Mouse (Mus musculus) liver, adult 2 months (tissue): ENCODE data around the gene Hsd17b6. TPM values are rescaled to one million over a fixed set of nuclear protein-coding genes. Genes with fewer than 3 reads are reported as not detected.
A peak's percentile ranks its signal among the peaks of the same experiment; 100 is the strongest.

Experiments
- DNase-seq: peaks from one replicate; pipeline ENCODE4 v3.0.0-alpha.2; 2011; ENCODE audit warnings: low read depth, low spot score; ENCODE audit errors: extremely low read depth
- H3K27ac ChIP-seq: fragments of 200-500 bp; replicated peaks from 2 replicates; pipeline ENCODE4 v1.5.1; 2012; ENCODE audit warnings: low read depth, mild to moderate bottlenecking, control low read depth, inconsistent platforms, low read length; ENCODE audit not compliant: insufficient read depth
- H3K27me3 ChIP-seq: fragments of 200-500 bp; 2 replicates; pipeline ENCODE4 v1.6.1; 2012; ENCODE audit warnings: mild to moderate bottlenecking, moderate library complexity, low read length, inconsistent platforms; ENCODE audit not compliant: control insufficient read depth, insufficient read depth
- H3K36me3 ChIP-seq: fragments of 200-500 bp; 2 replicates; pipeline ENCODE4 v1.6.1; 2012; ENCODE audit warnings: low read length, inconsistent platforms; ENCODE audit not compliant: control insufficient read depth, insufficient read depth
- H3K4me1 ChIP-seq: fragments of 200-500 bp; 2 replicates; pipeline ENCODE4 v1.6.1; 2011; ENCODE audit warnings: low read length; ENCODE audit not compliant: control insufficient read depth, insufficient read depth
- H3K4me3 ChIP-seq: fragments of 200-500 bp; 2 replicates; pipeline ENCODE4 v1.5.1; 2011; ENCODE audit warnings: low read depth, mild to moderate bottlenecking, control low read depth, low read length, moderate library complexity; ENCODE audit not compliant: insufficient read depth
- H3K79me2 ChIP-seq: fragments of 200-500 bp; 2 replicates; pipeline ENCODE4 v1.6.1; 2012; ENCODE audit warnings: inconsistent platforms, mild to moderate bottlenecking, low read length, moderate library complexity; ENCODE audit not compliant: control insufficient read depth, insufficient read depth
- H3K9ac ChIP-seq: fragments of 200-500 bp; 2 replicates; pipeline ENCODE4 v1.6.1; 2012; ENCODE audit warnings: low read depth, mild to moderate bottlenecking, control low read depth, inconsistent platforms, low read length
- CTCF ChIP-seq: fragments of 200-500 bp; IDR thresholded peaks from 2 replicates; pipeline ENCODE4 v1.5.1; 2011; ENCODE audit warnings: low read depth, low read length, control low read depth
- POLR2A ChIP-seq: fragments of 200-500 bp; IDR thresholded peaks from 2 replicates; pipeline ENCODE4 v1.6.1; 2011; ENCODE audit warnings: low read length, control low read depth; ENCODE audit not compliant: insufficient read depth; ENCODE audit errors: extremely low read depth
- WGBS: fragments of 180-500 bp; shearing (Covaris S2); methylation state at CpG from one replicate; pipeline ENCODE4 v1.1.7; 2018; 5-methylcytosine and 5-hydroxymethylcytosine counted together
- polyA plus RNA-seq: library from polyadenylated mRNA; depleted of rRNA; stranded (reverse); fragments of >200 nt; gene quantifications from 2 replicates; pipeline ENCODE4 v1.2.3, GENCODE M21; 2012; rRNA removed
- total RNA-seq: library from RNA; depleted of rRNA; stranded (reverse); fragments of >200 nt; gene quantifications from 2 replicates; pipeline ENCODE4 v1.2.3, GENCODE M21; 2014; rRNA removed

The Hsd17b6 gene
- total and polyA plus RNA-seq, 2 experiments, result 364 to 468 TPM

DNA sequence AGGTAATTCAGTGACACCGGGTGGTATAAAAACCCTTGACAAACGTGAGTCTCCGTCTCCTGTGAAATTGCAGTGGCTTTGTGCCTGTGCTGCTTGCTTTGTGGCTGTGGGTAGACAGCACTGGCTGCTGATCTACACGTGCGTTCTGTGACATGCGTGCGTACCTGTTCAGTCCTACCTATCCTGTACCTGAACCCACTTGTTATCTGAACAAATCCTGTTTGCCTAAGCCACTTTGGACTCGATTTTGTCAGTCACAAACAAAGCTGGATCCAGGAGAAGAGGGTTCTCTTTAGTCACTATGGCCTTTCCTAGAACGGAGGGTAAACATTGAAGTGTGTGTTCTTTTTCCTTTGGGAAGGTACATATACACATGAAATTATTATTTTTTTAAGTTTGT, 56.0 kb downstream of the Hsd17b6 start:
- Histone ChIP-seq H3K79me2 (no peaks in the 10 kb centered on the region), H3K27ac (peak overlapping the region; percentile 51), H3K9ac (peak overlapping the region; percentile 0; the same call in 1 of the 2 replicates), H3K4me1 (peaks cover 31% of the 10 kb centered on the region), H3K36me3 (no peaks in the 10 kb centered on the region), H3K27me3 (no peaks in the 10 kb centered on the region), H3K4me3 (no peak overlapping the region)
- TF ChIP-seq POLR2A, result no peak
- TF ChIP-seq CTCF, result no peak
- peak; percentile 97 for DNase-seq
- WGBS, result 21% methylated on average over 9 of the region's 9 CpGs

- DNase-seq, result peak; percentile 96
These were observed 57.7 kb downstream of the Hsd17b6 start for GRCm38 (mm10) chr10:127949596-127950130.

DNA sequence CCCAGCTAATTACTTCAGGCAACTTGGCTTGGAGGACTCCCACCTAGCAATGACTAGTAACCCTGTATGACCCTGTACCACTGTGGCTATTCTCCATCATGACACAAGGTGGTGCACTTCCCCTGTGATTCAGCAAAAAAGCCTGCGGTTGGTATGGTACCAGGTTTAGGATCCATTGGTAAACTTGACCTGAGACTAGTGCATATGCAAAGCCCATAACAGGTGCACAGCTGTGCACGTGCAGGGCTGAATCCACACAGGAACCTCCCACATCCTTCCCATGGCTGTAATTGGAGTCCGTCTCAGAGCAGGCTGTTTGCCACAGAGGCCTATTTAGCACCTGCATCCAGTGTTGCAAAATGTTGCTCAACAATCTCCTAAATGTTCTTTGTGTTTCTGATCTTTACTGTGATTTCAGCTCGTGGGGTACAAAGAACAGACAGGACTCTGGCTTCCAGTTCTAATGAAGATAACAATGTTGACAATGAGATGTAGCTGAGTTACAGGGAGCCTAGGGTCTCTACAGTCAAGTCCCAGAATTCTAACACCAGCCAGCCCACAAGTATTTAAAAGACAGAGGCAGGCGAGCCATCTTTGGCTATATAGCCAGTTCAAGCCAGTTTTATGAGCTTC, 61.9 kb downstream of the Hsd17b6 start:
- WGBS, result 23% methylated on average over 5 of the region's 5 CpGs
- H3K4me3 ChIP-seq, result no peak overlapping the region
- H3K27ac ChIP-seq, result peak overlapping the region; percentile 64

More at GRCm38 (mm10) chr10:127949596-127950130, 57.7 kb downstream of the Hsd17b6 start:
- Histone ChIP-seq H3K79me2 (no peaks in the 10 kb centered on the region), H3K4me3 (no peak overlapping the region), H3K27me3 (no peaks in the 10 kb centered on the region), H3K36me3 (no peaks in the 10 kb centered on the region), H3K4me1 (peaks cover 25% of the 10 kb centered on the region), H3K27ac (peak overlapping the region; percentile 77), H3K9ac (peak overlapping the region; percentile 62; the same call in 1 of the 2 replicates)
- no peak for TF ChIP-seq CTCF
- no peak for TF ChIP-seq POLR2A
- 30% methylated on average over 4 of the region's 4 CpGs for WGBS

More for the DNA sequence above, 61.9 kb downstream of the Hsd17b6 start:
- Histone ChIP-seq H3K27me3 (no peaks in the 10 kb centered on the region), H3K4me1 (peaks cover 12% of the 10 kb centered on the region), H3K9ac (no peak overlapping the region), H3K79me2 (no peaks in the 10 kb centered on the region), H3K36me3 (no peaks in the 10 kb centered on the region)
- TF ChIP-seq CTCF (peak; percentile 58), POLR2A (no peak)
- peak; percentile 99 for DNase-seq

Other genes starting within 250 kb of the Hsd17b6 start
- 0.18 and 0.27 TPM in 2 replicates for gene Rdh1, start 247.9 kb downstream of the Hsd17b6 start, total RNA-seq
- 0.20 TPM in 2 replicates for gene Rdh1, start 247.9 kb downstream of the Hsd17b6 start, polyA plus RNA-seq
- not detected in 2 replicates for gene Rdh16f1, start 247.8 kb downstream of the Hsd17b6 start, total RNA-seq
- gene Rdh16f1, start 247.8 kb downstream of the Hsd17b6 start, polyA plus RNA-seq, result not detected in 2 replicates
- gene Rdh9, start 231.2 kb downstream of the Hsd17b6 start, total RNA-seq, result 75.6 and 121 TPM in 2 replicates
- 54.4 and 60.2 TPM in 2 replicates for gene Rdh9, start 231.2 kb downstream of the Hsd17b6 start, polyA plus RNA-seq
- 74.0 and 111 TPM in 2 replicates for gene Rdh16, start 206.5 kb downstream of the Hsd17b6 start, total RNA-seq
- 43.8 and 55.8 TPM in 2 replicates for gene Rdh16, start 206.5 kb downstream of the Hsd17b6 start, polyA plus RNA-seq
- gene Rdh19, start 157.7 kb downstream of the Hsd17b6 start, total RNA-seq, result not detected in 2 replicates
- gene Rdh19, start 157.7 kb downstream of the Hsd17b6 start, polyA plus RNA-seq, result 0.05 TPM in 1 of 2 replicates, not detected in the other
- 282 and 329 TPM in 2 replicates for gene Rdh16f2, start 141.1 kb downstream of the Hsd17b6 start, total RNA-seq
- 281 and 297 TPM in 2 replicates for gene Rdh16f2, start 141.1 kb downstream of the Hsd17b6 start, polyA plus RNA-seq
- gene Rdh7, start 118.8 kb downstream of the Hsd17b6 start, total RNA-seq, result 1,124 and 1,219 TPM in 2 replicates
- gene Rdh7, start 118.8 kb downstream of the Hsd17b6 start, polyA plus RNA-seq, result 1,436 and 1,472 TPM in 2 replicates
- 25.6 and 26.9 TPM in 2 replicates for gene Sdr9c7, start 109.1 kb downstream of the Hsd17b6 start, total RNA-seq
- gene Sdr9c7, start 109.1 kb downstream of the Hsd17b6 start, polyA plus RNA-seq, result 20.4 and 36.7 TPM in 2 replicates
- 3.5 and 5.5 TPM in 2 replicates for gene Prim1, start 7.6 kb upstream of the Hsd17b6 start, total RNA-seq
- 1.3 and 1.5 TPM in 2 replicates for gene Prim1, start 7.6 kb upstream of the Hsd17b6 start, polyA plus RNA-seq
- gene Naca, start 28.0 kb upstream of the Hsd17b6 start, total RNA-seq, result 353 and 448 TPM in 2 replicates
- 170 and 182 TPM in 2 replicates for gene Naca, start 28.0 kb upstream of the Hsd17b6 start, polyA plus RNA-seq
- 90.4 and 97.3 TPM in 2 replicates for gene Ptges3, start 51.3 kb upstream of the Hsd17b6 start, total RNA-seq
- gene Ptges3, start 51.3 kb upstream of the Hsd17b6 start, polyA plus RNA-seq, result 24.8 and 30.9 TPM in 2 replicates
- gene Atp5b, start 75.7 kb upstream of the Hsd17b6 start, total RNA-seq, result 1,653 and 1,721 TPM in 2 replicates
- gene Atp5b, start 75.7 kb upstream of the Hsd17b6 start, polyA plus RNA-seq, result 2,471 and 2,841 TPM in 2 replicates
- gene Baz2a, start 84.0 kb upstream of the Hsd17b6 start, total RNA-seq, result 6.6 and 9.1 TPM in 2 replicates
- gene Baz2a, start 84.0 kb upstream of the Hsd17b6 start, polyA plus RNA-seq, result 9.7 and 12.3 TPM in 2 replicates
- gene Rbms2, start 172.7 kb upstream of the Hsd17b6 start, total RNA-seq, result 8.0 and 9.6 TPM in 2 replicates
- gene Rbms2, start 172.7 kb upstream of the Hsd17b6 start, polyA plus RNA-seq, result 21.2 and 23.2 TPM in 2 replicates
- gene Gls2, start 186.8 kb upstream of the Hsd17b6 start, total RNA-seq, result 485 and 986 TPM in 2 replicates
- 1,667 and 2,920 TPM in 2 replicates for gene Gls2, start 186.8 kb upstream of the Hsd17b6 start, polyA plus RNA-seq
- 20.8 and 21.1 TPM in 2 replicates for gene Spryd4, start 204.2 kb upstream of the Hsd17b6 start, total RNA-seq
- 30.2 and 33.1 TPM in 2 replicates for gene Spryd4, start 204.2 kb upstream of the Hsd17b6 start, polyA plus RNA-seq
- not detected in 2 replicates for gene Mip, start 218.2 kb upstream of the Hsd17b6 start, total RNA-seq
- not detected in 2 replicates for gene Mip, start 218.2 kb upstream of the Hsd17b6 start, polyA plus RNA-seq
- gene Timeless, start 224.5 kb upstream of the Hsd17b6 start, total RNA-seq, result 1.6 and 1.7 TPM in 2 replicates
- gene Timeless, start 224.5 kb upstream of the Hsd17b6 start, polyA plus RNA-seq, result 0.75 and 1.1 TPM in 2 replicates
- 201 and 227 TPM in 2 replicates for gene Apon, start 246.5 kb upstream of the Hsd17b6 start, total RNA-seq
- gene Apon, start 246.5 kb upstream of the Hsd17b6 start, polyA plus RNA-seq, result 446 and 456 TPM in 2 replicates